Mouse (Mus musculus) megakaryocyte, embryonic 14.5 days (primary cell): ENCODE data around the gene Mrpl54. TPM values are rescaled to one million over a fixed set of nuclear protein-coding genes. Genes with fewer than 3 reads are reported as not detected.

Experiments used
- H3K27me3 ChIP-seq: replicated peaks from 2 replicates; pipeline ENCODE3; 2012; ENCODE audit warnings: inconsistent platforms
- H3K36me3 ChIP-seq: replicated peaks from 2 replicates; pipeline ENCODE3; 2012; ENCODE audit warnings: low read length, inconsistent platforms, mixed read lengths
- H3K4me1 ChIP-seq: 2 replicates; pipeline ENCODE4 v1.6.1; 2012; ENCODE audit warnings: inconsistent platforms
- H3K4me3 ChIP-seq: replicated peaks from 2 replicates; pipeline ENCODE3; 2012; ENCODE audit warnings: moderate library complexity, mild to moderate bottlenecking, inconsistent platforms
- H3K9me3 ChIP-seq: 2 replicates; pipeline ENCODE4 v1.6.1; 2012; ENCODE audit warnings: inconsistent platforms
- FLI1 ChIP-seq: IDR thresholded peaks from 2 replicates; pipeline ENCODE4 v1.6.1; 2012; ENCODE audit warnings: low read length, inconsistent platforms, mixed read lengths
- GATA1 ChIP-seq: IDR thresholded peaks from 3 replicates; pipeline ENCODE4 v1.6.1; 2012; ENCODE audit warnings: mixed read lengths, low read length, inconsistent platforms, borderline replicate concordance
- polyA plus RNA-seq: library from polyadenylated mRNA; stranded (reverse); fragments of >175 nt; gene quantifications from 2 replicates; pipeline ENCODE4 v1.2.3, GENCODE M21; 2012; ENCODE audit warnings: low replicate concordance; ENCODE audit not compliant: insufficient read depth

Mrpl54 gene
- 458 and 769 TPM in 2 replicates for polyA plus RNA-seq

GRCm38 (mm10) chr10:81266211-81267105 lies at the start of gene Mrpl54, which contains the start of gene Apba3:
Mrpl54 (minus strand) TSS chr10:81266934.
Apba3 (plus strand) TSS chr10:81266960.
- H3K4me3 ChIP-seq: peak within 1 kb of the TSS; percentile 95
- TF ChIP-seq FLI1 (no peak), GATA1 (no peak)
- H3K9me3 ChIP-seq: no peaks in the 10 kb centered on the region
- H3K27me3 ChIP-seq: no peaks in the 10 kb centered on the region
- peaks cover 66% of the 10 kb centered on the region for H3K4me1 ChIP-seq
- peaks cover 65% of the 10 kb centered on the region for H3K36me3 ChIP-seq

DNA sequence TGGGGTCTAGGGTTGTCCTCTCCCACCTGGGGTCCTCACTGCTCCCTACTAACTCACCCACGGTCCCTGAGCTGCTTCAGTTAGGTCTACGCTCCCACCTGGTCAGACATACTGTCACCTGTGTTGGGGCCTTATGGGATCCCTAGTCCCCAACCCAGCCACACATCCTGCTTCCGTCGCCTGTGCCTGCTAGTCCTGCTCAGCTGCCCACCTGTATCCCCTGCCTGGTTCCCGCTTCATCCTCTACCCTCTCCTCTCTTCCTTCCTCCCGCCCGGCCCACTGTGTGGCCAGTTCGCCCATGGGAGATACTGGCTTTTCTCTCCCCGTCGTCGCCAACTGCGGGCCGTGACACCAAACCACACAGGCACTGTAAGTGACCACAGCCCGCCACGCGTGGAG lies 48.9 kb upstream of the Mrpl54 start:
- Histone ChIP-seq H3K4me1 (peaks cover 75% of the 10 kb centered on the region), H3K36me3 (peaks cover 86% of the 10 kb centered on the region)

GRCm38 (mm10) chr10:81314201-81314600 lies 47.5 kb upstream of the Mrpl54 start:
- H3K4me1 ChIP-seq: peaks cover 75% of the 10 kb centered on the region
- TF ChIP-seq GATA1: no peak
- TF ChIP-seq FLI1: no peak
- peaks cover 100% of the 10 kb centered on the region for H3K36me3 ChIP-seq
- no peak overlapping the region for H3K4me3 ChIP-seq
- no peaks in the 10 kb centered on the region for H3K9me3 ChIP-seq
- H3K27me3 ChIP-seq: no peaks in the 10 kb centered on the region

More for the DNA sequence above, 48.9 kb upstream of the Mrpl54 start:
- no peak overlapping the region for H3K4me3 ChIP-seq
- H3K27me3 ChIP-seq: no peaks in the 10 kb centered on the region
- no peaks in the 10 kb centered on the region for H3K9me3 ChIP-seq
- TF ChIP-seq FLI1: no peak
- TF ChIP-seq GATA1: no peak

DNA sequence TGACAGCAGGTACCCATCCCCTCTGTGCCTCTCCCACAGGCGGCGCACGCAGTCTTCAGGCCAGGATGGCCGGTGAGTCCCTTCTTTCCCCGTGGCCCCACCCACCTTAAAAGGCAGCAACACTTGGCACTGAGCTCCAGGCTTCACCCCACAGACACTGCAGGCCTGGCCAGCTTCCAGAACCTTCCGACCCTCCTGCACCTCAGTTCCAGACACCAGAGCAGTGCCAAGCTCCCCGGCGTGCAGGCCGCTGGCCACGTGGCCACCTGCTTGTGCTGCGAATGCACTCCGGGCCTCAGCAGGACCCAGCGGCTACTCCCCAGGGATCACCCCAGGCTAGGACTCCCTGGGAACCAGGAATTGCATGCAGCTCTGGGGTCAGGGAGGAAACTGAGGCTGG lies 46.8 kb upstream of the Mrpl54 start:
- Histone ChIP-seq H3K9me3 (no peaks in the 10 kb centered on the region), H3K36me3 (peaks cover 100% of the 10 kb centered on the region), H3K27me3 (no peaks in the 10 kb centered on the region), H3K4me3 (no peak overlapping the region), H3K4me1 (peaks cover 74% of the 10 kb centered on the region)
- TF ChIP-seq FLI1 (no peak), GATA1 (no peak)

GRCm38 (mm10) chr10:81309571-81309970 lies 42.8 kb upstream of the Mrpl54 start:
- Histone ChIP-seq H3K36me3 (peaks cover 97% of the 10 kb centered on the region), H3K4me3 (no peak overlapping the region), H3K9me3 (no peaks in the 10 kb centered on the region), H3K4me1 (peaks cover 64% of the 10 kb centered on the region), H3K27me3 (no peaks in the 10 kb centered on the region)
- TF ChIP-seq GATA1 (no peak), FLI1 (no peak)

DNA sequence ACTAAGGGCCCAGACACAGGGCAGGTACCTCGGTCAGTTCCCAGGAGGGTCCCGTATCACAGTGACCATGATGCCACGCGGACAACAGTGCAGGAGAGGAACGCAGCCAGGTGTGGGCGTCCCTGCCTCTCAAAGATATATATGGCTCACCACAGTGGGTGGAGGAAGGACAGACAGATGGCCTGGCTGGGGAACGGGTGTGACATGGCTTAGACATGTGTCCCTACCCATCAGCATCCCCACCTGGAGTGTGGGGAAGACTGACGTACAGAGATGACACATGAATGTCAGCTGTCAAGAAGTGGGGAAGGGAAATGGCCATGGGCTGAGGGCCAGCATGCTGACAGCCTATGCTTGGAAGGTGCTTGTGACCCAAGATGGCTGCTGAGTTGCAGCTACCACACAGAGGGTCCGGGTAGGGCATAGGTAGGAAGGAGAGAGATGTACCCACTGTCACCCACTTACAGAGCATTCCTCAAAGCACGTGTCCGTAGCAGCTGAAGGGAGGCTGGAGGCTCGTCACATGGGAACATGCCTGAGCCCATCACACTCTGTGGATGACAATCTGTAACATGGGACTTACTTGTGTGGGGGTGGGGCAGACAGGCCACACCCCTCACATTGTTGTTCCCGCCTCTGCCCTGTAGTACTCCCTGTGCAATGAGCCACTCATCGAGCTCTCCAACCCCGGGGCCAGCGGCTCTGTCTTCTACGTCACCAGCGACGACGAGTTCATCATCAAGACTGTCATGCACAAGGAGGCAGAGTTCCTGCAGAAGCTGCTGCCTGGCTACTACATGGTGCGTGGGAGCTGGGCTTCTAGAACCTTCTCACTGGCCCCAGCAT lies 40.3 kb upstream of the Mrpl54 start:
- peaks cover 70% of the 10 kb centered on the region for H3K4me1 ChIP-seq
- H3K36me3 ChIP-seq: peaks cover 76% of the 10 kb centered on the region

DNA sequence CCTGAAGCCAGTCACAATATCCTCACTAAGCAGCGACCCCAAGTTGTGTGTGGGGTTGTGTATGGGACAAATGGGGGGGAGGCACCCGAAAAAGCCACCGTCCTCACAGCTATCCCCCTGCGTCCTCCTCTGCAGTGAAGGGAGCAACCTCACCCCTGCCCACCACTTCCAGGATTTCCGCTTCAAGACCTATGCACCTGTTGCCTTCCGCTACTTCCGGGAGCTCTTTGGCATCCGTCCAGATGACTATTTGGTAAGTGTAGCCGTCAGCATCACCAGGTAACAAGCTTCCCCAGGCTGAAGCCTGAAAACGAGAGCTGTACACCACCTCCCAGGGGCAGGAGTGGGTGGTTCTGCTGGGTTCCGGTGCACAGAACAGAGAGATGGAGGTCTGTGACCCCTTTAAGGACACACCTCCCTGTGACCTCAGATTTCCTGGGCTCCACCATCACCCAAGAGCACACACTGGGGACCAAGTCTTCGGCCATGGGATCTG lies 39.5 kb upstream of the Mrpl54 start:
- Histone ChIP-seq H3K36me3 (peaks cover 76% of the 10 kb centered on the region), H3K9me3 (no peaks in the 10 kb centered on the region), H3K27me3 (no peaks in the 10 kb centered on the region), H3K4me3 (no peak overlapping the region), H3K4me1 (peaks cover 76% of the 10 kb centered on the region)
- TF ChIP-seq FLI1: no peak
- no peak for TF ChIP-seq GATA1

More for the DNA sequence above, 40.3 kb upstream of the Mrpl54 start:
- no peak overlapping the region for H3K4me3 ChIP-seq
- no peaks in the 10 kb centered on the region for H3K9me3 ChIP-seq
- H3K27me3 ChIP-seq: no peaks in the 10 kb centered on the region
- TF ChIP-seq GATA1: no peak
- no peak for TF ChIP-seq FLI1

DNA sequence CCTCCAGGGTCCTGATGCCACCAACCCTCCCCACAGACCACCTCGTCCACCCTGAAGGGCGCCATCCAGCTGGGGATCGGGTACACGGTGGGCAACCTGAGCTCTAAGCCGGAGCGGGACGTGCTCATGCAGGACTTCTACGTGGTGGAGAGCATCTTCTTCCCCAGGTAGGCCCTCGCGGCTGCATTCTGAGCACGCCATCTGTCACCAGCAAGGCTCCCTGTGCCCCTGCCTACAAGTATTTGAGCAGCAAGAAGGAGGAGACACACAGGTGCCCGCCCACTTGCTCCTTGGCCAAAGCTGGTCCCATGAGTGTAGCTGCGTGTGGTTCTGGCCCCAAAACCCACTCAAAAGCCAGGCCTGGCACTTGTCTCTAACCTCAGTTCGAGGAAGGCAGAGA lies 38.9 kb upstream of the Mrpl54 start:
- Histone ChIP-seq H3K9me3 (no peaks in the 10 kb centered on the region), H3K27me3 (no peaks in the 10 kb centered on the region), H3K4me1 (peaks cover 81% of the 10 kb centered on the region), H3K4me3 (no peak overlapping the region), H3K36me3 (peaks cover 76% of the 10 kb centered on the region)
- no peak for TF ChIP-seq FLI1
- TF ChIP-seq GATA1: no peak

- Histone ChIP-seq H3K27me3 (no peaks in the 10 kb centered on the region), H3K36me3 (peaks cover 76% of the 10 kb centered on the region), H3K4me3 (peak overlapping the region; percentile 67), H3K4me1 (peaks cover 87% of the 10 kb centered on the region), H3K9me3 (no peaks in the 10 kb centered on the region)
- TF ChIP-seq GATA1: no peak
- TF ChIP-seq FLI1: no peak
These were observed 38.0 kb upstream of the Mrpl54 start for GRCm38 (mm10) chr10:81304597-81305238.
